19 mouse cellular contexts compared by ENCODE assay signal in genomic region chr10:125752506-125753218, GRCm38 (mm10).
DNase-seq lines count a peak whose midpoint lies in the region; ATAC-seq and TF ChIP-seq lines count a peak whose summit lies in the region.
"Had no signal": no experiment of that assay in that cellular context is flagged by ENCODE, and none has a peak within 500 bp of the region (broad histone marks: within the 10 kb centered on the region; RNA-seq: fewer than 3 reads in every experiment).

No protein-coding gene starts in this region.

- H3K9ac ChIP-seq in heart, embryonic 11.5 days (ENCODE audit: low read depth, low read length), result no peak overlapping the region
- no peak overlapping the region for H3K9ac ChIP-seq in midbrain, postnatal 0 days (replicated peaks; ENCODE audit: low read length, poor library complexity, severe bottlenecking)
- H3K9ac ChIP-seq in midbrain, embryonic 13.5 days (replicated peaks), result no peak overlapping the region
- H3K9ac ChIP-seq: heart, embryonic 13.5 days; hindbrain, embryonic 12.5 days had no signal

- H3K36me3 ChIP-seq in heart, embryonic 10.5 days, result no peaks in the 10 kb centered on the region
- H3K36me3 ChIP-seq in heart, embryonic 11.5 days (ENCODE audit: control insufficient read depth, insufficient read depth, low read length), result no peaks in the 10 kb centered on the region
- H3K36me3 ChIP-seq in midbrain, postnatal 0 days (ENCODE audit: insufficient read depth, low read length), result no peaks in the 10 kb centered on the region
- H3K36me3 ChIP-seq in midbrain, embryonic 13.5 days, result no peaks in the 10 kb centered on the region
- H3K36me3 ChIP-seq: heart, embryonic 13.5 days; hindbrain, embryonic 12.5 days had no signal

- H3K4me1 ChIP-seq in heart, embryonic 10.5 days, result no peaks in the 10 kb centered on the region
- no peaks in the 10 kb centered on the region for H3K4me1 ChIP-seq in heart, embryonic 11.5 days (ENCODE audit: control insufficient read depth, insufficient read depth, low read length)
- no peaks in the 10 kb centered on the region for H3K4me1 ChIP-seq in midbrain, postnatal 0 days (ENCODE audit: insufficient read depth, low read length)
- H3K4me1 ChIP-seq in midbrain, embryonic 13.5 days (replicated peaks), result no peaks in the 10 kb centered on the region
- H3K4me1 ChIP-seq: heart, embryonic 13.5 days; hindbrain, embryonic 12.5 days had no signal

- H3K4me2 ChIP-seq in heart, embryonic 11.5 days, result no peak overlapping the region
- no peak overlapping the region for H3K4me2 ChIP-seq in midbrain, postnatal 0 days (ENCODE audit: low read depth, low read length, poor library complexity, severe bottlenecking)
- H3K4me2 ChIP-seq in midbrain, embryonic 13.5 days (replicated peaks), result no peak overlapping the region
- H3K4me2 ChIP-seq: heart, embryonic 13.5 days; hindbrain, embryonic 12.5 days had no signal

- no peaks in the 10 kb centered on the region for H3K9me3 ChIP-seq in heart, embryonic 10.5 days
- no peaks in the 10 kb centered on the region for H3K9me3 ChIP-seq in heart, embryonic 11.5 days (replicated peaks; ENCODE audit: control insufficient read depth, low read length)
- H3K9me3 ChIP-seq in midbrain, postnatal 0 days (ENCODE audit: low read length), result no peaks in the 10 kb centered on the region
- no peaks in the 10 kb centered on the region for H3K9me3 ChIP-seq in midbrain, embryonic 13.5 days
- H3K9me3 ChIP-seq: heart, embryonic 13.5 days; hindbrain, embryonic 12.5 days had no signal

- H3K27me3 ChIP-seq in heart, embryonic 10.5 days (ENCODE audit: insufficient read depth, poor library complexity, severe bottlenecking), result no peaks in the 10 kb centered on the region
- no peaks in the 10 kb centered on the region for H3K27me3 ChIP-seq in heart, embryonic 11.5 days (ENCODE audit: control insufficient read depth, insufficient read depth, low read length)
- no peaks in the 10 kb centered on the region for H3K27me3 ChIP-seq in midbrain, postnatal 0 days (ENCODE audit: insufficient read depth, low read length)
- H3K27me3 ChIP-seq in midbrain, embryonic 13.5 days, result no peaks in the 10 kb centered on the region
- H3K27me3 ChIP-seq: heart, embryonic 13.5 days; hindbrain, embryonic 12.5 days had no signal

- H3K4me3 ChIP-seq in heart, embryonic 10.5 days, result no peak overlapping the region
- no peak overlapping the region for H3K4me3 ChIP-seq in heart, embryonic 11.5 days (ENCODE audit: low read depth, low read length)
- H3K4me3 ChIP-seq in midbrain, postnatal 0 days (ENCODE audit: low read depth, low read length), result no peak overlapping the region
- H3K4me3 ChIP-seq in midbrain, embryonic 13.5 days (replicated peaks), result no peak overlapping the region
- H3K4me3 ChIP-seq: heart, adult 2 months; heart, embryonic 13.5 days; hindbrain, embryonic 12.5 days had no signal

- 79% methylated on average over 10 of the region's 10 CpGs for WGBS in heart, embryonic 10.5 days
- 76% methylated on average over 10 of the region's 10 CpGs for WGBS in heart, embryonic 11.5 days (ENCODE audit: insufficient replicate concordance)
- 73% methylated on average over 10 of the region's 10 CpGs for WGBS in midbrain, postnatal 0 days
- WGBS in midbrain, embryonic 13.5 days, result 84% methylated on average over 10 of the region's 10 CpGs

- DNase-seq in cerebellum, postnatal 10 days, result peak; percentile 74 to 81
- DNase-seq in cerebellum, adult 11-12 months, result no peak
- peak; percentile 50 for DNase-seq in heart, embryonic 10.5 days (ENCODE audit: low spot score)
- DNase-seq in midbrain, postnatal 0 days (ENCODE audit: low spot score), result peak; percentile 30
- DNase-seq in mesoderm, embryonic 11.5 days (ENCODE audit: low read depth, low spot score), result peak; percentile 37
- DNase-seq in adrenal gland, postnatal 25 days, result no peak
- DNase-seq: adrenal gland, postnatal 36 days; cerebellum, adult 11 months; cerebellum, adult 9-11 months; gastrocnemius, postnatal 10 days; heart, adult 2 months; heart, postnatal 4 days; kidney, adult 2 months had no signal

- no peak for ATAC-seq in heart, embryonic 11.5 days (replicated peaks; ENCODE audit: insufficient number of reproducible peaks, low FRiP score, low TSS enrichment)
- ATAC-seq in midbrain, postnatal 0 days (ENCODE audit: low FRiP score), result no peak
- ATAC-seq in midbrain, embryonic 13.5 days, result no peak
- ATAC-seq: forebrain, embryonic 16.5 days; intestine, embryonic 16.5 days had no signal

- TF ChIP-seq CTCF in midbrain, postnatal 0 days (IDR thresholded peaks at IDR 0.05), result no peak

- H3K27ac ChIP-seq in heart, embryonic 10.5 days, result no peak overlapping the region
- no peak overlapping the region for H3K27ac ChIP-seq in heart, embryonic 11.5 days (ENCODE audit: low read depth, low read length)
- H3K27ac ChIP-seq in midbrain, postnatal 0 days (ENCODE audit: low read depth, low read length), result no peak overlapping the region
- H3K27ac ChIP-seq in midbrain, embryonic 13.5 days, result no peak overlapping the region
- H3K27ac ChIP-seq: heart, adult 2 months; heart, embryonic 13.5 days; hindbrain, embryonic 12.5 days had no signal

Comparison
In these comparisons a context has a peak if more than half of its experiments do, and no peak if none do; other contexts are left out.
1. DNase-seq: peak in cerebellum, postnatal 10 days (2 of 2), heart, embryonic 10.5 days (single experiment), midbrain, postnatal 0 days (single experiment) and mesoderm, embryonic 11.5 days (single experiment); none in cerebellum, adult 11-12 months (single experiment) and adrenal gland, postnatal 25 days (single experiment).